Mouse (Mus musculus): ENCODE measurements around the gene Stap2.
A peak's percentile ranks its signal among the peaks of the same experiment; 100 is the strongest.

DNA sequence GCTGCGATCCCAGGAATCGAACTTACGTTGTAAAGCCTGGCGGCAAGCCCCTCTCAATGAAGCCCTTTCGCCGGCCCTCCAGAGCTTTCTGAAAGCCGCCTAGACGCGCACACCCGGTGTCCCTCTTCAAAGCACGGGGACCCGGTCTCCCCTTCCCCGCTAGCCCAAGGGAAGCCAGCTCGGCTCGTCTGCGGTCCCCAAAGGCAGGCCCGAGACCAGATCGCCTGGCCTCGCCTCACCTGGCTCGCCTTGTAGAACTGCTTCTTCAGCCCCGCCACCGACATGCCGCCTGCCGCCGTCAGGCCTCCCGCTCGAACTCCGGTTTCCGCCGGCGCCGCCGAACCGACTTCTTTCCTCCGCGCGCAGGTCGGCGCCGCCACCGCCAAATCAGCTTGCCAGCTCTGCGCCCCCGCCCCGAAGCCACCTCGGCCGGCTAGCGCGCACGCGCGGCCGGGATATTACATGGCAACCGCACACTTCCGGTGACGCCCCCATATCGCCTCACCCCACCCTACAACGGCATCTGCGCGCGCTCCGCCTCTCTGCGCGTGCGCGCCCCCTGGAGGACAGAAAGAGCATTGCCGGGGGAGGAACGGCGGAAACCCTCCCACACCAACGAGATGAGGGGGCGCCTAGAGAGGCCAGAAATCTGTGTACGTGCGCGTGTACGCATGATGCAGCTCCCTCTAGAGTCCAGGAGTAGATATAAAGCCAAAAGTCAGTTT lies 31.0 kb upstream of the Stap2 start, which contains the start of gene Sh3gl1:
- peak; percentile 100 for TF ChIP-seq CTCF (IDR thresholded peaks at IDR 0.05; ENCODE audit: control insufficient read depth, insufficient read depth, insufficient replicate concordance, low read depth, low read length)
- TF ChIP-seq POLR2A (IDR thresholded peaks at IDR 0.05; ENCODE audit: control insufficient read depth, low read depth, low read length) = peak; percentile 89

Measured in testis, adult 2 months (tissue).